Mouse (Mus musculus) lung, postnatal 0 days (tissue): ENCODE measurements around the gene Gmppa.

Experiments used
- CTCF ChIP-seq: IDR thresholded peaks from 2 replicates; pipeline ENCODE4 v1.5.1; 2016; ENCODE audit warnings: antibody characterized with exemption, mild to moderate bottlenecking
- EP300 ChIP-seq: IDR thresholded peaks from 2 replicates; pipeline ENCODE4 v1.6.1; 2016; ENCODE audit warnings: antibody characterized with exemption, mild to moderate bottlenecking, control low read depth

DNA sequence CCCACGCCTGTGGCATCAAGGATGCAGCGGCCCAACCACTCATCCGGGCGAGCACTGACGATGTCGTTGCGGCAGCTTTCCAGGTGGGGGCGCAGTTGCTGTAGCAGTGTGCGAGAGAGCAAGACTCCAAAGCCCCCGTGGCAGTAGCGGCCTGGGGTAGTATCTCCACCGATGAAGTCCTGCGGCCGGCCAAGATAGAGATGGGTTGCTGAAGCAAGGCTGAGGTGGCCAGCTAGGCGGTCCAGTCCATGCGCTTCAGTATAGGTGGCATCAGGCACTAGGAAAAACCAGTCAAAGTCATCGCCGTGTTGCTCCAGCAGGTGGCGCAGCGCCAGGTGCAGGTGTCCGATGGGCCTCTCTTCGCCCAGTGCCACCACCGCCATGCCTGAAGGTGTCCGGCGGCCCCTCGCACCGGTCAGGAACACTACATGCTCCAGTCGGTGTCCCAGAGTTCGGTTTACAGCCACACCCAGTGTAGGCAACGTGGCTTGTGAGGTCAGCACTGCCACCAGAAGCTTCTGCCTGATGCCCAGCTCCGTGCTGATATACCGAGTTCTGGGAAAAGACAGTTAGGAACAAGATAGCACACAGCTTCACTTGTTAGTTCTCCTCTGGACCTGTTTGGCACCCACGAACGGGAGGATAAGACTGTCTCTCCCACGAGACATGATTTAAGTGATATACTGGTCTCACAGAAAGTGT, 41.7 kb downstream of the Gmppa start:
- TF ChIP-seq CTCF (peak; percentile 81), EP300 (no peak)
